Mouse (Mus musculus) stomach, postnatal 0 days (tissue): ENCODE measurements at regions not wholly inside any gene's neighbourhood (a gene's known extent, or its start where the extent isn't known, plus 50 kb on each side); places are given as distances from the start of the nearest gene placed in this dataset.

Source experiments
- CTCF ChIP-seq: IDR thresholded peaks from 2 replicates; pipeline ENCODE4 v1.5.1; 2016; ENCODE audit warnings: antibody characterized with exemption, low read depth, mild to moderate bottlenecking, moderate library complexity
- EP300 ChIP-seq: optimal IDR thresholded peaks from 2 replicates; pipeline ENCODE3; 2016; ENCODE audit warnings: antibody characterized with exemption

DNA sequence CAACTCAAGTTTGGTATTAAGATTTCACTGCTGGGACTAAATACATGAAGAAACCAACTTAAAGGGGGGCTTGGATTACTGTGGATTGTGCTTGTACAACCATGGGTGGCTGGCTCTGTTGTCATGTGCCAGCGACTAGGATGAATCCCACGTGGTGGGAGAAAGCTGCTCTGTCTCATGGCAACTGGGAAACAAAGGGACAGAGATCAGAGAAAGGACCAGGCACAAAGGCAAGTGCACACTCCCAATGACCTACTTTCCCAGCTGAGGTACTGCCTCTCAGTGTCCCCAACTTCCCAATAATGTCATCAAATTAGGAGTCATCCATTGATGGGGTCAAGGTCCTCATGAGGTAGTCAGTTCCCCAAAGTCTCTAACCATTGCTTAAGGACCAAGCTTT lies 337.4 kb downstream of the Rps24 start:
- TF ChIP-seq CTCF = no peak
- TF ChIP-seq EP300 = no peak
